Mouse (Mus musculus): Measurements from ENCODE around the gene Ipo13.

- TF ChIP-seq CTCF (IDR thresholded peaks at IDR 0.05; ENCODE audit: low read depth): no peak
- TF ChIP-seq EP300 (IDR thresholded peaks at IDR 0.05; ENCODE audit: low read depth): no peak
Observed at GRCm38 (mm10) chr4:117855146-117855545, 59.7 kb downstream of the Ipo13 start.

Measured in heart, postnatal 0 days (tissue).